Mouse (Mus musculus) urinary bladder, postnatal 4 days (tissue): ENCODE measurements at regions not wholly inside any gene's neighbourhood (a gene's known extent, or its start where the extent isn't known, plus 50 kb on each side); places are given as distances from the start of the nearest gene placed in this dataset.
"Not testable (repeated sequence)": the region's sequence is repeated elsewhere in the genome, so short reads cannot be mapped to it uniquely, and the experiment has no call there.

Experiments
- DNase-seq, 2 experiments: peaks; one replicate each; pipeline ENCODE4 v3.0.0; 2021 to 2022; ENCODE audit warnings: low spot score in 2 of 2

DNA sequence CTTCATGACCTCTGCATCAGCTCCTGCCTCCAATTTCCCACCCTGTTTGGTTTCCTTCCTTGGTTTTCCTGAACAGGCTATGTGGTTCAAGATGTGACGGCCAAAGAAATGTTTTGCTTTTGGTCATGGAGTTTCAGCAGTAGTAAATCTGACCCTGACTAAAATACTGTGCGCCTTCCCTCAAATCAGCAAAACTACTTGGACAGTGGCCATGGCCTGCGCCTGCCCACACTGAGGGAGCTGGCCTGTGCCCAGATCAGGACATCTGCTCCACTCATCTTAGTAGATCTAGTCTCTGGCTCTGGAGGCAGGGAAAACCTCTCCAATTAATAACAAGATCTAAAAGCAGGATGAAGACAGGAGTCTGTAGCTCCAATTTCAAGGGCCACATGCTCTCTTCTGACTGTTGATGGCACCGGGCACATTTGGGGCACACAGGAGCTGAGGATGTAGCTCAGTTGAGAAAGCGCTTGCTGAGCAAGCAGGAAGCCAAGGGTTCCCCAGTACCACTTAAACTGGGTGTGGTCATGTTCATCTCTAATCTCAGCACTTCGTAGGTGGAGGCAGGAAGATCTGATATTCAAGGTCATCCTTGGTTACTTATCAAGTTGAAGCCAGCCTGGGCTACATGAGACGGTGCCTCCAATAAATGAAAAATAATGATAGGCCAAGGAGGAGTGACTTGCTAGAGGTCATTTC is 96.6 kb upstream of the Mrps10 start:
- DNase-seq, result peak in 1 of 2 experiments; percentile 41

DNA sequence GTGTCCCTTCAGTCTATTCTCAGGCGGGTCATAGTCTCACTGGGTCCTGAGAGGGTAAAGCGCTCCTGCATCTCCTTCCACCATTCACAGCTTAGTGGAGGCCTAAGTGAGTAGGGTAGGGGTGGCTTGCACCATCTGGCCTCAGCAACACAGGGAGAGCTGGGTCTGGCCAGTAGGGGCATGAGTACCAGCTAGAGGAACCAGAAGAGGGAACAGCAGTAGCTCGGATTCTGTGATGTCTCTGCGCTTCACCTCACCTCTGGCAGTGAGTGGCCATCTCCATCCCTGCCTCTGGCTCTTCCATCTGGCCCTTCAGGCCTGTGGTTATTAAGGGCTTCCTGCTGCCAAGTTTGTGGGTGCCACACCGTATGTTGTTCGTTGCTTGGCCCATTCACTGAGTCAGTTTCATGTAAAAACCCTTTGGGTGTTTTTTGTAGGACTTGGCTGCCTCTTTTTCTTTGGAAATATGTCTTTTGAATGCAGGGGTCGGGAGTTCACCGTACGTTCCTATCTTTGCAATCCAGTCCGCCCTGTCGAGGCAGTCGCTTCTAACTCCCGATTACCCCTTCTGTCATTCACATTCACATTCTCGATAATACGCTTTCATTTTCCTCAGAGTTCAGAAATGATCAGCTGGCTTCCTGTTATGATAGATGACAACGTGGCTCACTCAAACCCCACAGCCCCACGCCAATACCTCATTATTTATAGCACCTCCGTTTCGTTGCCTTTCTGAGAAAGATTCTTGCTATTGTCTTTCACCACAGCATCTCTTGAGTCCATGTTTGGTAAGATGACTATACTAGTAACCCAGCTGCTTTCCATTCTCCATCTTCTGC is 99.4 kb upstream of the Mrps10 start:
- DNase-seq, result no peak

DNA sequence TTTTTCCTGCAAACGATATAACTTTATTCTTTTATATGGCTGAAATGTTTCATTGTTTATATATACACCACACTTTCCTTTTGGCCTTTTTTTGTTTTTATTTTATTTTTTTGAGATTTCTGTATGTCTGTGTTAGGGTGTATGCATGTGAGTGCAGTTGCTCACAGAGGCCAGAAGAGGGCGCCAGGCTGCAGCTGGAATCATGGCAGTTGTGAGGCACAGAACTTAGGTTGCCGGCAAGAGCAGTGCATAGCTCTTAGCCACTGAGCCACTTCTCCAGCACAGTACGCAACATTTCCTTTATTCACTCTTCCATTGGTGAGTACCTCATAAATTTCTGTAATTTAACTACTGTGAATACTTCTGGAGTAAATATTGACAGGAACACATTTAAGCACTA is 100.8 kb upstream of the Mrps10 start:
- DNase-seq, result no peak

DNA sequence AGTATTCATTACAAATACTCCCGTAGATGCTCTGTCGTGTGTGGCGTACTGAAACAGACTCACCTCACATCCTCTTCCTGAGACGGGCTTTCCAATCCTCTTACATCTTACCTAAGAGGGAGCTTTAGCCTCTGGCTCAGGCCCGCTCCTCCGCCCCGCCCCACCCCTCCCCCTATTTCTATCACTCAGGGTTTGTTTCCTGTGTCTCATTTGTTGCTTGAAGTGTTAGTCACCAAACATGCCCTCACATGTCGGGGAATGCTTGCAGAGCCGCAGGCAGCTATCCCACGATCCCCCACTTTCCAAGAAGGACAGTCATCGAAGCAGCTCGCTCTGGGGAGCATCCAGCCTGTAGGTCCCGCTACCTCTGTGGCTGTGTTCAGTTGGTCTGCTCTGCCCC is 101.6 kb upstream of the Mrps10 start:
- DNase-seq, result no peak

DNA sequence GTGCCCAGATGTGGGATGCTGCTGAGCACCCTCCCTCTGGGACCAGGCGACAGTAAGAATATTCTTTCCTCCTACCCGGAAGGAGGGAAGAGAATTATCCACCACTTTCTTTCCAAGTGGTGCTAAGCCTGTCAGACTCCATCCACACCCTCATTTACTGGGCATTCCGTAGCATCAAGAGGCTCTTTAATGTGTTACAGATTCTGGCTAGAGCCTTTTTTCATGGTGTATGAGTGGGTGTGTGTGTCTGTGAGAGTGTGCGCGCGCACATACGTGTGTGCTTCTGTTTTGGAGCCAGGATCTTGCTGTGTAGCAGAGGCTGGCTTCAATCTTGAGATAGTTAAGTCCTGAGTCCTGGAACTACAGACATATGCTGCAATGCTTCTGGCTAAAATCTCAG is 102.4 kb upstream of the Mrps10 start:
- no peak for DNase-seq

DNA sequence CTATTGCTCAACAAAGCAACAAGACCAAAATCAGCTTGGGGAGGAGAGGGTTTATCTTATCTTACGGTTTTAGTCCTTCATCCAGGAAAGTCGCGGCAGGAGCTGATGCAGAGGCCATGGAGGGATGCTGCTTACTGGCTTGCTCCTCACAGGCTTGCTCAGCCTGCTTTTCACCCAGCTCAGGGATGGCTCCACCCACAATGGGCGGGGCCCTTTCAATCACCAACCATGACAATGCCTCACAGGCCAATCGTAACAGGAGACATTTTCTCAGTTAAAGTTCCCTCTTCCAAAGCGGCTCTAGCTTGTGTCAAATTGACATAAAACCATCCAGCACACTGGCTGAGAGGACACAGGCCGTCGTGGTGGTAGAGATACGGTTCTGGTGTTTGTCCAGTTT is 105.7 kb upstream of the Mrps10 start:
- DNase-seq, result no peak

DNA sequence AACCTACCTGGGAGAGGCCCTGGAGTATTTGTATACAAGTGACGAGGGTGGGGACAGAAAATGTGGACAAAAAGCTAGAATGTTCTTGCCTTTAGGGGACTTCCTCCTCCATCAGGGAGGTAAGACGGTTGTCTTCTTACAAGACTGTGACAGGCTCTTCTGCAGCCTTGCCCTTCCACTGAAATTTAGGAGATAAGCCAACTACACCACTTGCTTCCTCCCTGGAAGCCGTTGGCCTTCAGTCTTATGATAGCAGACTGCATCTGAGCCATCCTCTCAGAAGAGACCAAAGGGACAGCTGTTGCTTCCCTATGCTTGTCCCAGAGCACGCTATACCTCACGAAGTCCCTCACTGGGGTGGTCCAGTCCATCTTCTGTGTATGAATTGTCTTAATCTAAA is 106.5 kb upstream of the Mrps10 start:
- no peak for DNase-seq

DNA sequence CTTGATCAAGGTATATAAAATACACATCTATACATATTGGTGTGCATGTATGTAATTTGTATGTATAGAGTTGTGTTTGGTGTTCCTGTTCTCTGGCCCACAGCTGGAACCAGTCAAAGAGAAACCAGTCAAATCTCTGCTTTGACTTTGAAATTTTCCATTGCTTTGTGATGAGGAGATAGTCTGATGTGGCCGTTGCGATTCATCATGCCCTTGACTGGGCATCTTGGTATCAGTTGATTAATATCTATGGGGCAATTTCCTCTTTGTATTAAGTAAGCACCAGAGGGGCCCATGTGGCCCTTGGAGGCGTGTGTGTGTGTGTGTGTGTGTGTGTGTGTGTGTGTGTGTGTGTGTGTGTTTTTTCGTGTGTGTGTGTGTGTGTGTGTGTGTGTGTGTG is 107.7 kb upstream of the Mrps10 start:
- DNase-seq, result no peak

DNA sequence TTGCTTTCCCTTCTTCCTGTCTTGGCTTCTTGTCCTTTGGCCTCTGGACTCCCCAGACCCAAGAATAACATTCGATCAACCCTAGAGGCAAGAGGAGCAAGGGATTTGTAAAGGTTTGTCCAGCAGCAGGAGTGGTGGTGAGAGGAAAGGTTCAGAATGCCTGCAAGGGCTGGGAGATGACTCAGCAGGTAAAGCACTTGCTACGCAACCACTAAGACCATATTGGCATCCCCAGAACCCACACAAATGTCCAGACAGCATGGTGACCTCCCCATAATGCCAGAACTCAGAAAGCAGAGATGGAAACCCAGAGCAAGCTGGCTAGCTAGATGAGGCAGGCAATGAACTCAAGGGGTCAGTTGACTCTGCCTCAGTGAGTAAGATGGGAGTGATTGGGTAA is 110.4 kb upstream of the Mrps10 start:
- no peak for DNase-seq

DNA sequence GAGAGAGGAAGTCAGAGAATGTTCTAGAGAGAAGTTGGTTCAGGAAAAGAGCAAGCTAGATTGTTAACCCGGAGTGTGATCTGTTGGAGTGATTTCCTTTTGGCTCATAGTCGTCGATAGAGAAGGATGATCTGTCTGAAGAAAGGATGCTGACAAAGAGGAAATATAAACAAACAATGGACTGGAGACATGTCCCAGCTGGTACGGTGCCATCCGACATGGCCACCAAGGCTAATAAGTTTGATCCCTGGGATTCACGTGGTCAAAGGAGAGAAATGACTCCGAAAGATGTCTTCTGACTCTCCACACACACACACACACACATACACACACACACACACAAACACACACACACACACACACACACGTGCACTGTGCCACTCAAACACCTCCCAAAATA is 113.5 kb upstream of the Mrps10 start:
- no peak for DNase-seq

DNA sequence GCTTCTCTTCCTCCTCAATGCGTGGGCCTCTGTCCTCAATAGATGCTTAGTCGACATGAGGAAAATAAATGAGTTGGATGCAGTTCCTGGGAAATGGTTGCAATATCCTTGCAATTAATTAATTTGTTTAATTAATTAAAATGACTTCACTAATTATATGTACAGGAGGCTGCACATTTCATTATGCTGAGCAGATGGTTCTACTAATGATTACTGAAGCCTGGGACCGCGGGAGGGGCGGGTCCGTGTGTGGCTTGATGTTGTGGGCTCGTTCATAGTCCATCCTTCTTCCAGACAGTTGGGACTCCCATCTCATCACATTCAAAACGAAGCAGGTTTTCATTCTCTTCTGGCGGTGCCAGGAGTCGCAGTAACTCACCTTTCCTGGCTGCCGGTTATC is 114.7 kb upstream of the Mrps10 start:
- DNase-seq, result no peak

DNA sequence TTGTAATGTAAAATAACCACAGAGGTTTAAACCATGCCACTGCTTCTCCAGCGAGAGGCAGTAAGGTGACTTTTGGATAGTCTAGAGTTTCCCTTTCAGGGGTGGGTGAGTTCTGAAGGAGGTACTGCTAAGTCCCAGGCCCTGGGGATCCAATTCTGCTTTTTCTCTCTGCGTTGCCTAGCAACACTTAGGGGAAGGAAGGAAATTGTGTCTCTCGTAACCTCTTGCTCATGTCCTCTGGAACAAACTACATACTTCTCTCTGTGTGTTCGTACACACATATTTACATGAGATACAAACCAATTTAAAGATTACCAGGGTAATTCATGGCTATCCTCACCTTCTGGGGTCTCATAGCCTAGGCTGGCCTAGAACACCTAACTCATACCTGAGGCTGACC is 118.7 kb upstream of the Mrps10 start:
- no peak for DNase-seq

DNA sequence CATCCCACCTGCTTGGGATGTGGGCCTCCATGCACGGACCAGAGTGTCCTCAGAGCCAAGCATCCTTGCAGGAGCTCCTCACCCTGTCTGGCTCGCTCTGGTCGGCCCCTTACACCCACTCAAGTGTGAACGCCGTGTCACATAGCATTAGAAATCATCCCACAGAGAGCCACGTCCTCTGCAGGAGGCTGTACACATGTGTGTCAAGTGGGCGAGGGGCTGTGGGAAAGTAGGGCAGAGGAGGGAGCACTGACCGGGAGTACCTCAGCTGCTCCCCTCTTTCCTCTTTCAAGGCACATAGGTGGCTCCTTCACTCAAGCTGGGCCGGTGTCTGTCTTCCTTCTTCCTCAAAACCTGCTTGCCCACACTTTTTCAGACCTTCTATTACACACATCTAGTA is 119.5 kb upstream of the Mrps10 start:
- DNase-seq, result no peak

DNA sequence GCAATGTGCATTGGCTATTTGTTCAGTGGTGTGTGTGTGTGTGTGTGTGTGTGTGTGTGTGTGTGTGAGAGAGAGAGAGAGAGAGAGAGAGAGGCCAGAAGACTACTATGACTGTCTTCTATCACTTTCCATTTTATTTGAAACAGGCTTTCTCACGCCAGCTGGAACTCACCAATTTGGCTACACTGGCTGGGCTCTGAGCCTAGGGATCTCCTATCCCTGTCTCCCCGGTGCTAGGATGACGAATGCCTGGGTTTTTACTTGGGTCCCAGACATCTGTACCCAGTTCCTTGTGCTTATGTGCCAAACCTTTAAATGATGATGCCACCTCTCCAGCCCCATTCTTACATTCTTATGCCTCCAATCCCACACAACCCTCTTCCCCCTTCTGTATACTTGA is 120.6 kb upstream of the Mrps10 start:
- no peak for DNase-seq

DNA sequence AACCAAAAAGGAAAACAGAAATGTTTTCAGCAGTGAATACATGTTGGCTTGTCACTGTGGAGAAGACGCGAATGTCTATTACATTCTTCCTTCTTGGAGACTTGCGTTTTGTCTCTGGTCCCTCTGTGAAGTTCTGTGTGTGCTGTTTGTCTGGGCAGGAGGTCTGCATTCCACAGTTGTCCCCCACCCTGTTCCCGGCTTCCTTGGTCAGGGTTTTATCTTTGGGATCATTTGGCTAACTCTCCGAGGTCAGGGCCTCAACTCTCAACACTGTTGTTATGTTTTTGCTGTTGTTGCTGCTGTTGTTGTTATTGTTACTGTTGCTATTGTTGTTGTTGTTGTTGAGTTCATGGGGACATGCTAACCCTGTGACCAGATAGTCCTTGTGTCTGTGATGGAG is 121.2 kb upstream of the Mrps10 start:
- DNase-seq, result no peak

DNA sequence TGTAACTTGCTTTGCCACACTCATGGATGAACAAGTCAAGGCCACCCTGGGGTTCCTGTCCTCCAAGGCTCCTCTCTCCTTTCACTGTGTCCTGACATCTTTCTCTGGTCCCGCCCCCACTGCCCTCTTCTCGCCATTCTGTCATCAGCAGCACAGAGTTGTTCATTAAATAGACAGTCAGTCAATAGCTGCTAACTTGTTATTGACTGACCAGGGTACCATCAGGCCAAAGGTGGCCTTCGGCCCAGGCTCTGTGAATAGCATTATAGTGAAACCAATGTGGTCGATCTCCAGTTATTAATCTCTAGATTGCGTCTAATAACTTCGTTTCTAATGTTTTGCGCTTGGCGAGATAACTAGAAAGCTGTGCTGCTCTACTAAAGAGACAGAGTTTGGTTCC is 122.1 kb upstream of the Mrps10 start:
- no peak for DNase-seq

DNA sequence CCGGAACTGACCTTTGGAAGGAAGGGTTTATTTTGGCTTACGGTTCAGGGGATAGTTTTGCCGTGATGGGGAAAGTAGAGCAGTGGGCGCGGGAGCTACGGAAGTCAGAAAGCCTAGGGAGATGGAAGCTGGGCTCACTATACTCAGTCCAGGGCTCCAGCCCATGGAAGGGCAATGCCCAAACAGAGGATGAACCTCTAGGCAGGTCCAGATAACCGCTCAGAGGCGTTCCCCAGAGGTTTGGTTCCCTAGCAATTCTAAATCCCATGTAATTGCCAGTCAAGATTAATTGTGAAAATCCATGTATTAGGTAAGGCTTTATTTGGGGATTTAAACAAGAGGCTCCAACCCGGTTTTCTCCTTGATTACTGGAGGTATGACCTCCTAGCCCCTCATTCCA is 123.1 kb upstream of the Mrps10 start:
- DNase-seq, result no peak

DNA sequence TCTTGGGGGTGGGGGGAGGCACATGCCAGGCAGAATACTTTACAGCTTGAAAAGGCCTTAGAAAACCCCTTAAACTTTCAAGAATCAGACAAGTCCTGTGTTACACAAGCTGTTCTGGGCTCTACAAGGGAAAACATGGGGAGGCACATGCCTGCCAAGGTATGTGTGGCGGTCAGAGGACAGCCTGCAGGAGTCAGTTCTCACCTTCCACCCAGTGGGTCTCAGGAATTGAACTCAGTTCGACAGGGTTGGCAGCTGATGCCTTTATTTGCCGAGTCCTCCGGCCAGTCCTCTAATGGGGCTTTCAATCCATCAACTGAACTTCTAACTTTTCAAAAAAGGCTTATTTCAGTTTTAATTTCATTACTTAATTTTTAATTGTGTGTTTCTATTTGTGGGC is 129.6 kb upstream of the Mrps10 start:
- DNase-seq, result no peak

DNA sequence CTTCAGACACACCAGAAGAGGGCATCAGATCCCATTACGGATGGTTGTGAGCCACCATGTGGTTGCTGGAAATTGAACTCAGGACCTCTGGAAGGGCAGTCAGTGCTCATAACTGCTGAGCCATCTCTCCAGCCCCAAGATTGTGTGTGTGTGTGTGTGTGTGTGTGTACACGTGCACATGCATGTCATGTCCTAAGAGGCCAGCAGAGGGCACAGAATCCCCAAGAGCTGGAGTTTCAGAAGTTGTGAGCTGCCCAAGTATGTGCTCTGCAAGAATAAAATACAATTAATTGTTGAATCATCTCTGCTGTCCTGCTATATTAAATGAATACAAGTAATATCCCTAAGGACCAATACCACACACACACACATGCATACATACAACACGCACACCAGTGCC is 130.8 kb upstream of the Mrps10 start:
- not testable (repeated sequence) for DNase-seq

DNA sequence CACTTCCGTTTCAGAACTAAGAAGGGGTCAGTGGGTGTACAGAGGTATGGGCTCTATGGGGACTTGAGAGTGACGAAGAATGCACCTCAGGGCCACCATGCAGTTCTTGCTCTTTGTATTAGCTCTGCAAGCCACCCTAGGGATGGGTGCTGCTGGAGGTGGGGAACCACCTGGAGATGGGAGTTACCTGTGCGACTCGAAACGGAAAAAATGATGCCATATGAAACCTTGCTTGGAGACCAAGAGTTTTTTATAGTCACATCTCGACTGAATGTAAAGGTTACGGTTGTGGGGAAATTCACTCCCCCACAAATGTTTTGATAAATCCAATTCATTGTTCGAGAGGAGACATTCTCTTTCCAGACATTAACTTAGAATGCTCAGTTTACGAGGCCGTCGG is 134.3 kb upstream of the Mrps10 start:
- DNase-seq, result no peak

DNA sequence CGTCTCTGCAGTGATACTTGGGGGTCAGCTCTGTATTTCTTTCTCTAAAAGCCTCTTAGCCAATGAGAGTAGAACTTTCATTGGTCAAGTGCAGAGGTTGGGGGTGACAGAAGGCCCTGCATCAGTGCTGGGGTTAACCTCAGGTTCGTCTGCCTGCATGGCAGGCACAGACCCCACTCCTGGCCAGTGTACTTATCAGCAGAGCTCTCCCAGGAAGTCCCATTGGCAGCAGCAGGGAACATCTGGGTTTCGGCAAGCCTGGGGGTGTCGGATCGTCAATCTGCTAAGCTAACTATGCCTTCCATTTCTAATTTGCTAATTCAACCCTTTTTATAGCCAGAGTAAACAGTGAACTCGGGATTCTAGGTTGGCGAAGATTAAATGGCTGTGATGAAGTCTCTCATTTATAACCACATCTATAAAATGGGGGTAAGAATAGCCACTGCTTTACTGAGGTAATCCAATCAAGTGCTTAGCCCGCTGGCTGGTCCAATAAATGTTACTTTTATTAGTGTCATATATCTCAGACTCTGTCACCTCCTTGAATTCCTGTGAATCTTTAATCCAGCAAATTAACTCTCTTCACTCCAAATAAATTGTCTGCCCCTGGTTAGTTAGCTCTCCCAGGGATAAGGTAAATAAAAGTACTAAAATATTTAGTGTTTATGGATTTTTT is 135.5 kb upstream of the Mrps10 start:
- no peak for DNase-seq

DNA sequence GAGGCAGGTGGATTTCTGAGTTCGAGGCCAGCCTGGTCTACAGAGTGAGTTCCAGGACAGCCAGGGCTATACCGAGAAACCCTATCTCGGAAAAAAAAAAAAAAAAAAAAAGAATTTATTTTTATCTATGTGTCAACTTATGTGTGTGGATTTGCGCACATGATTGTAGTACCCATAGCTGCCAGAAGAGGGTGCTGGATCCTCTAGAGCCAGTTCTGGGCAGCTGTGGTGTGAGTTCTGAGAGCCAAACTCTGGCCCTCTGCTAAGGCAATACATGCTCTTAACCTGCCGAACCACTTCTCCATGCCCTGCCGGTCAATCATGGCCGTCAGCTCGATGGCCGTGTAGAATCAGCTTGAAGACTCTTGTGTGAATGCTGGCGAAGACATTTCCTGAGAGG is 138.0 kb upstream of the Mrps10 start:
- DNase-seq, result no peak

DNA sequence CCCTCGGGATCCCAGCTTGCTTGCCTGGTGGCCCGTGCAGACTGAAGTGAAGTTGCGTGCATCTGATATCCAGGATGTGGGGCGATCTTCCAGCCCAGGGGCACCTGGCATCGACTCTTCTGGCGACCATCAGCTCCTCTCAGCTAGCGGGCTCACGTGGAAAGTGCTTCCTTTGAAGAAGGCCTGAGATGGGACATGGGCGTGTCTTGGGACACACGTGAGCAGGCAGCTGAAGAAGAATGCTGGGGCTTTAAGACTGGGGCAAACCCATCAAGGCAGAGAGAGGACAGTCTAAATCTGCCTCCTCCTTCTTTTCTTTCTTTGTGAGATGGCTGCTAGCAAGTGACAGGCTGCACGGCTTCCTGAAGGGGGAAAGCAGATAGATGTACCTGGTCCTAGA is 142.3 kb upstream of the Mrps10 start:
- no peak for DNase-seq
